ENCODE assay signal across 8 mouse cellular contexts in the genomic region with DNA sequence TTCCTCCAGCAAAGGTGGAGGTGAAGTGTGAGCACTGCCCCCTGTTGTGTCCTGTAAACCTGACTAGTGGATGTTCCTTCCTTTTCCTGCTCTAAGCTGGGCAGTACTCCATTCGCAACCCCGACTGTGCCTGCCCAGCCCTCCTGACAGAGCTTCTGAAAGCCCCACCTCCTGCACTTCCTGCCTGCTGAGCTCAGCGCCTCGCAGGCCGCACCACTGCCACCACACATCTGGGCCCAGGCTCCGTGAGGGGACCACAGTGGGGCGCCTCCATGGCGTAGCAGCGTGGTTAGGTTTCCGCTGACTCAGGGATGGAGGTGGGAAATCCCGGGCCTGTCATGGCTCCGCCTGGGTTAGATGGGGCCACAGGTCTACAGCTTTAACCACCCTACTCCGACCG. TPM values are rescaled to one million over a fixed set of nuclear protein-coding genes. Genes with fewer than 3 reads are reported as not detected.
DNase-seq lines count a peak whose midpoint lies in the region; ATAC-seq and TF ChIP-seq lines count a peak whose summit lies in the region.

No protein-coding gene starts in this region.

- DNase-seq in 3T3-L1 (ENCODE audit: low read depth, low spot score) (peak; percentile 35), NIH3T3 (ENCODE audit: low read depth) (peak; percentile 18)
- peak; percentile 52 to 63 for DNase-seq in heart, adult 9 months (ENCODE audit: low spot score in 2 of 2)
- DNase-seq in kidney, postnatal 4 days = peak; percentile 60 to 72
- DNase-seq in midbrain, postnatal 0 days (ENCODE audit: low spot score) = no peak
- no peak for DNase-seq in cerebellum, postnatal 4 days (ENCODE audit: low spot score in 2 of 2)
- no peak for DNase-seq in Muller cell, postnatal 12 days (ENCODE audit: inconsistent ontology term)
- DNase-seq in adrenal gland, postnatal 4 days (ENCODE audit: low spot score in 2 of 2) = no peak

- H3K4me2 ChIP-seq in midbrain, postnatal 0 days (ENCODE audit: low read depth, low read length, poor library complexity, severe bottlenecking) = no peak overlapping the region

- no peaks in the 10 kb centered on the region for H3K9me3 ChIP-seq in midbrain, postnatal 0 days (ENCODE audit: low read length)

- peaks cover 9% of the 10 kb centered on the region; the same call in 1 of the 2 replicates for H3K4me1 ChIP-seq in midbrain, postnatal 0 days (ENCODE audit: insufficient read depth, low read length)

- 38% methylated on average over 14 of the region's 14 CpGs for WGBS in midbrain, postnatal 0 days

- no peak overlapping the region for H3K27ac ChIP-seq in midbrain, postnatal 0 days (ENCODE audit: low read depth, low read length)

- 0 out of 2 replicates have a peak, but pooled peaks have one; percentile 6 for TF ChIP-seq CTCF in midbrain, postnatal 0 days (IDR thresholded peaks at IDR 0.05)

- no peaks in the 10 kb centered on the region for H3K27me3 ChIP-seq in midbrain, postnatal 0 days (ENCODE audit: insufficient read depth, low read length)

- no peak overlapping the region for H3K4me3 ChIP-seq in midbrain, postnatal 0 days (ENCODE audit: low read depth, low read length)

- no peak overlapping the region for H3K9ac ChIP-seq in midbrain, postnatal 0 days (replicated peaks; ENCODE audit: low read length, poor library complexity, severe bottlenecking)

- no peaks in the 10 kb centered on the region for H3K36me3 ChIP-seq in midbrain, postnatal 0 days (ENCODE audit: insufficient read depth, low read length)

- ATAC-seq in midbrain, postnatal 0 days (ENCODE audit: low FRiP score) = no peak

RNA-seq across cellular contexts. Expression of gene Col16a1, which starts 2.0 kb away (rescaled TPM):
- total RNA-seq in midbrain, postnatal 0 days (2014; rRNA removed) = 31.1 and 43.9 TPM in 2 replicates
- 12.5 and 13.8 TPM in 2 replicates for polyA plus RNA-seq in midbrain, postnatal 0 days (2015; fragmentation: Nextera tagmentation; extraction: Ambion mirVana)
- total RNA-seq in adrenal gland, postnatal 4 days (2021) = 10 to 100 TPM; 62.1 to 69.1 TPM

RNA-seq across cellular contexts. Expression of gene Pef1, which starts 56.7 kb away (rescaled TPM):
- 49.8 and 61.5 TPM in 2 replicates for total RNA-seq in midbrain, postnatal 0 days (2014; rRNA removed)
- 59.5 and 67.3 TPM in 2 replicates for polyA plus RNA-seq in midbrain, postnatal 0 days (2015; fragmentation: Nextera tagmentation; extraction: Ambion mirVana)
- total RNA-seq in adrenal gland, postnatal 4 days (2021) = 10 to 100 TPM; 63.6 to 65.1 TPM

Comparison
In these comparisons a context has a peak if more than half of its experiments do, and no peak if none do; other contexts are left out.
1. DNase-seq: peak in 3T3-L1 (single experiment), NIH3T3 (single experiment), heart, adult 9 months (2 of 2) and kidney, postnatal 4 days (2 of 2); none in midbrain, postnatal 0 days (single experiment), cerebellum, postnatal 4 days (0 of 2), Muller cell, postnatal 12 days (single experiment) and adrenal gland, postnatal 4 days (0 of 2).